Mouse (Mus musculus): Measurements from ENCODE around the gene BC024978. TPM values are rescaled to one million over a fixed set of nuclear protein-coding genes. Genes with fewer than 3 reads are reported as not detected.
A peak's percentile ranks its signal among the peaks of the same experiment; 100 is the strongest.

BC024978 gene
- polyA plus RNA-seq, 2 experiments: 0.56 to 1.9 TPM

GRCm38 (mm10) chr7:27180837-27181695 lies 14.5 kb upstream of the BC024978 start, which contains the start of the genes Gm21983 and Mia:
Gene Gm21983, minus strand, starts transcription at chr7:27181086.
Gene Mia, minus strand, starts transcription at chr7:27181157.
- no peak within 1 kb of the TSS for H3K9ac ChIP-seq (replicated peaks)
- H3K4me3 ChIP-seq (ENCODE audit: insufficient read depth in 1 of 2, low read depth in 2 of 2, low read length in 2 of 2): no peak within 1 kb of the TSS
- DNase-seq (ENCODE audit: low read depth in 3 of 3, low spot score in 3 of 3) (no peak), ATAC-seq (ENCODE audit: insufficient read depth) (no peak)
- TF ChIP-seq CTCF (IDR thresholded peaks at IDR 0.05; ENCODE audit: low read depth): no peak
- no peak for TF ChIP-seq EP300 (IDR thresholded peaks at IDR 0.05; ENCODE audit: low read depth)
- H3K27me3 ChIP-seq (ENCODE audit: control insufficient read depth, insufficient read depth, low read length): no peaks in the 10 kb centered on the region
- no peak within 1 kb of the TSS for H3K4me2 ChIP-seq (ENCODE audit: low read depth)
- H3K4me1 ChIP-seq (replicated peaks; ENCODE audit: control insufficient read depth in 2 of 2, insufficient read depth in 2 of 2, low read length in 1 of 2): peaks cover 10 to 18% of the 10 kb centered on the region in 2 experiments
- 64% methylated on average over 14 of the region's 14 CpGs for WGBS (ENCODE audit: insufficient replicate concordance)
- no peak within 1 kb of the TSS for H3K27ac ChIP-seq
- peaks cover 9% of the 10 kb centered on the region for H3K36me3 ChIP-seq (replicated peaks; ENCODE audit: control insufficient read depth, insufficient read depth, low read depth)
- no peaks in the 10 kb centered on the region for H3K9me3 ChIP-seq (ENCODE audit: control insufficient read depth, low read length)

- Histone ChIP-seq H3K27ac (no peak overlapping the region), H3K9ac (replicated peaks) (no peak overlapping the region), H3K4me2 (ENCODE audit: low read depth) (no peak overlapping the region), H3K4me1 (replicated peaks; ENCODE audit: control insufficient read depth in 2 of 2, insufficient read depth in 2 of 2, low read length in 1 of 2) (peaks cover 10 to 18% of the 10 kb centered on the region in 2 experiments), H3K27me3 (ENCODE audit: control insufficient read depth, insufficient read depth, low read length) (no peaks in the 10 kb centered on the region), H3K9me3 (ENCODE audit: control insufficient read depth, low read length) (no peaks in the 10 kb centered on the region), H3K4me3 (ENCODE audit: insufficient read depth in 1 of 2, low read depth in 2 of 2, low read length in 2 of 2) (no peak overlapping the region), H3K36me3 (replicated peaks; ENCODE audit: control insufficient read depth, insufficient read depth, low read depth) (peaks cover 17% of the 10 kb centered on the region)
- no peak for TF ChIP-seq EP300 (IDR thresholded peaks at IDR 0.05; ENCODE audit: low read depth)
- TF ChIP-seq CTCF (IDR thresholded peaks at IDR 0.05; ENCODE audit: low read depth): no peak
- ATAC-seq (ENCODE audit: insufficient read depth) (no peak), DNase-seq (ENCODE audit: low read depth in 3 of 3, low spot score in 3 of 3) (no peak)
- 70% methylated on average over 1 of the region's 1 CpGs for WGBS (ENCODE audit: insufficient replicate concordance)
Measured at GRCm38 (mm10) chr7:27182498-27182897, 13.1 kb upstream of the BC024978 start.

- H3K36me3 ChIP-seq (replicated peaks; ENCODE audit: control insufficient read depth, insufficient read depth, low read depth): peaks cover 34% of the 10 kb centered on the region
- WGBS (ENCODE audit: insufficient replicate concordance): 22% methylated on average over 3 of the region's 3 CpGs
- ATAC-seq (ENCODE audit: insufficient read depth): no peak
Measured at GRCm38 (mm10) chr7:27184964-27185363, 10.6 kb upstream of the BC024978 start.

GRCm38 (mm10) chr7:27185986-27186385 lies 9.6 kb upstream of the BC024978 start:
- peaks cover 41% of the 10 kb centered on the region for H3K36me3 ChIP-seq (replicated peaks; ENCODE audit: control insufficient read depth, insufficient read depth, low read depth)
- 74% methylated on average over 5 of the region's 5 CpGs for WGBS (ENCODE audit: insufficient replicate concordance)
- no peaks in the 10 kb centered on the region for H3K27me3 ChIP-seq (ENCODE audit: control insufficient read depth, insufficient read depth, low read length)

More at GRCm38 (mm10) chr7:27184964-27185363, 10.6 kb upstream of the BC024978 start:
- no peak overlapping the region for H3K27ac ChIP-seq
- no peak overlapping the region for H3K4me3 ChIP-seq (ENCODE audit: insufficient read depth in 1 of 2, low read depth in 2 of 2, low read length in 2 of 2)
- H3K4me1 ChIP-seq (replicated peaks; ENCODE audit: control insufficient read depth in 2 of 2, insufficient read depth in 2 of 2, low read length in 1 of 2): peaks cover 0 to 3% of the 10 kb centered on the region in 2 experiments; a peak in 1 of 4 replicates
- TF ChIP-seq CTCF (IDR thresholded peaks at IDR 0.05; ENCODE audit: low read depth): peak; percentile 88
- TF ChIP-seq EP300 (IDR thresholded peaks at IDR 0.05; ENCODE audit: low read depth): no peak
- H3K4me2 ChIP-seq (ENCODE audit: low read depth): no peak overlapping the region
- DNase-seq (ENCODE audit: low read depth in 3 of 3, low spot score in 3 of 3): peak in 1 of 3 experiments; percentile 30
- no peaks in the 10 kb centered on the region for H3K9me3 ChIP-seq (ENCODE audit: control insufficient read depth, low read length)
- H3K27me3 ChIP-seq (ENCODE audit: control insufficient read depth, insufficient read depth, low read length): no peaks in the 10 kb centered on the region
- H3K9ac ChIP-seq (replicated peaks): no peak overlapping the region

GRCm38 (mm10) chr7:27189271-27189931 lies 6.2 kb upstream of the BC024978 start:
- TF ChIP-seq CTCF (IDR thresholded peaks at IDR 0.05; ENCODE audit: low read depth): peak; percentile 58
- TF ChIP-seq EP300 (IDR thresholded peaks at IDR 0.05; ENCODE audit: low read depth): no peak
- Histone ChIP-seq H3K4me1 (replicated peaks; ENCODE audit: control insufficient read depth in 2 of 2, insufficient read depth in 2 of 2, low read length in 1 of 2) (peaks cover under 1 to 1% of the 10 kb centered on the region in 2 experiments; a peak in 2 of 4 replicates), H3K4me3 (ENCODE audit: insufficient read depth in 1 of 2, low read depth in 2 of 2, low read length in 2 of 2) (no peak overlapping the region), H3K36me3 (replicated peaks; ENCODE audit: control insufficient read depth, insufficient read depth, low read depth) (peaks cover 68% of the 10 kb centered on the region), H3K4me2 (ENCODE audit: low read depth) (no peak overlapping the region), H3K27me3 (ENCODE audit: control insufficient read depth, insufficient read depth, low read length) (no peaks in the 10 kb centered on the region), H3K9me3 (ENCODE audit: control insufficient read depth, low read length) (no peaks in the 10 kb centered on the region), H3K9ac (replicated peaks) (no peak overlapping the region), H3K27ac (no peak overlapping the region)
- DNase-seq (ENCODE audit: low read depth in 3 of 3, low spot score in 3 of 3): no peak
- WGBS (ENCODE audit: insufficient replicate concordance): 83% methylated on average over 10 of the region's 10 CpGs
- ATAC-seq (ENCODE audit: insufficient read depth): no peak

More at GRCm38 (mm10) chr7:27185986-27186385, 9.6 kb upstream of the BC024978 start:
- no peak overlapping the region for H3K9ac ChIP-seq (replicated peaks)
- no peak overlapping the region for H3K27ac ChIP-seq
- no peak overlapping the region for H3K4me3 ChIP-seq (ENCODE audit: insufficient read depth in 1 of 2, low read depth in 2 of 2, low read length in 2 of 2)
- TF ChIP-seq EP300 (IDR thresholded peaks at IDR 0.05; ENCODE audit: low read depth) (no peak), CTCF (IDR thresholded peaks at IDR 0.05; ENCODE audit: low read depth) (no peak)
- DNase-seq (ENCODE audit: low read depth in 3 of 3, low spot score in 3 of 3): no peak
- H3K9me3 ChIP-seq (ENCODE audit: control insufficient read depth, low read length): no peaks in the 10 kb centered on the region
- H3K4me2 ChIP-seq (ENCODE audit: low read depth): no peak overlapping the region
- H3K4me1 ChIP-seq (replicated peaks; ENCODE audit: control insufficient read depth in 2 of 2, insufficient read depth in 2 of 2, low read length in 1 of 2): no peaks in the 10 kb centered on the region
- no peak for ATAC-seq (ENCODE audit: insufficient read depth)
